Mouse (Mus musculus): Measurements from ENCODE around the gene Ide. TPM values are rescaled to one million over a fixed set of nuclear protein-coding genes. Genes with fewer than 3 reads are reported as not detected.

Gene Ide
- total RNA-seq, 2 experiments from 2014 or later = 66.3 to 69.6 TPM

- no peak for DNase-seq (ENCODE audit: low spot score)
- intact Hi-C loops (cut with DNase I) = no loop called here
Measured at GRCm38 (mm10) chr19:37340931-37341330, 3.3 kb upstream of the Ide start.

GRCm38 (mm10) chr19:37340495-37340894 lies 2.8 kb upstream of the Ide start:
- no peak for DNase-seq (ENCODE audit: low spot score)
- intact Hi-C loops (cut with DNase I) = no loop called here

GRCm38 (mm10) chr19:37335392-37335791 lies 2.3 kb downstream of the Ide start:
- DNase-seq (ENCODE audit: low spot score) = no peak
- intact Hi-C loops (cut with DNase I) = no loop called here

GRCm38 (mm10) chr19:37333357-37333756 lies 4.3 kb downstream of the Ide start:
- intact Hi-C loops (cut with DNase I) = no loop called here
- no peak for DNase-seq (ENCODE audit: low spot score)

GRCm38 (mm10) chr19:37332726-37333125 lies 4.9 kb downstream of the Ide start:
- no peak for DNase-seq (ENCODE audit: low spot score)
- intact Hi-C loops (cut with DNase I) = no loop called here

GRCm38 (mm10) chr19:37327216-37327615 lies 10.4 kb downstream of the Ide start:
- intact Hi-C loops (cut with DNase I) = no loop called here
- no peak for DNase-seq (ENCODE audit: low spot score)

GRCm38 (mm10) chr19:37323566-37323965 lies 14.1 kb downstream of the Ide start:
- intact Hi-C loops (cut with DNase I) = no loop called here

GRCm38 (mm10) chr19:37320802-37321619 lies 16.6 kb downstream of the Ide start:
- no peak for DNase-seq (ENCODE audit: low spot score)
- intact Hi-C loops (cut with DNase I) = no loop called here

More at GRCm38 (mm10) chr19:37323566-37323965, 14.1 kb downstream of the Ide start:
- no peak for DNase-seq (ENCODE audit: low spot score)

GRCm38 (mm10) chr19:37317359-37317758 lies 20.3 kb downstream of the Ide start:
- intact Hi-C loops (cut with DNase I) = no loop called here
- DNase-seq (ENCODE audit: low spot score) = no peak

GRCm38 (mm10) chr19:37315091-37315490 lies 22.6 kb downstream of the Ide start:
- intact Hi-C loops (cut with DNase I) = no loop called here
- DNase-seq (ENCODE audit: low spot score) = no peak

- intact Hi-C loops (cut with DNase I) = no loop called here
- DNase-seq (ENCODE audit: low spot score) = no peak
Measured at GRCm38 (mm10) chr19:37311426-37311825, 26.2 kb downstream of the Ide start.

- DNase-seq (ENCODE audit: low spot score) = no peak
- intact Hi-C loops (cut with DNase I) = no loop called here
Measured at GRCm38 (mm10) chr19:37310133-37310532, 27.5 kb downstream of the Ide start.

- intact Hi-C loops (cut with DNase I) = no loop called here
- no peak for DNase-seq (ENCODE audit: low spot score)
Measured at GRCm38 (mm10) chr19:37308941-37309340, 28.7 kb downstream of the Ide start.

GRCm38 (mm10) chr19:37307826-37308545 lies 29.7 kb downstream of the Ide start:
- no peak for DNase-seq (ENCODE audit: low spot score)

GRCm38 (mm10) chr19:37306176-37306575 lies 31.5 kb downstream of the Ide start:
- intact Hi-C loops (cut with DNase I) = no loop called here

More at GRCm38 (mm10) chr19:37307826-37308545, 29.7 kb downstream of the Ide start:
- intact Hi-C loops (cut with DNase I) = no loop called here

GRCm38 (mm10) chr19:37304866-37305265 lies 32.8 kb downstream of the Ide start:
- intact Hi-C loops (cut with DNase I) = no loop called here
- no peak for DNase-seq (ENCODE audit: low spot score)

More at GRCm38 (mm10) chr19:37306176-37306575, 31.5 kb downstream of the Ide start:
- no peak for DNase-seq (ENCODE audit: low spot score)

- intact Hi-C loops (cut with DNase I) = no loop called here
- DNase-seq (ENCODE audit: low spot score) = no peak
Measured at GRCm38 (mm10) chr19:37304006-37304405, 33.6 kb downstream of the Ide start.

GRCm38 (mm10) chr19:37301733-37302132 lies 35.9 kb downstream of the Ide start:
- intact Hi-C loops (cut with DNase I) = no loop called here
- DNase-seq (ENCODE audit: low spot score) = no peak

GRCm38 (mm10) chr19:37291676-37292075 lies 46.0 kb downstream of the Ide start:
- no peak for DNase-seq (ENCODE audit: low spot score)
- intact Hi-C loops (cut with DNase I) = no loop called here

GRCm38 (mm10) chr19:37290906-37291305 lies 46.7 kb downstream of the Ide start:
- intact Hi-C loops (cut with DNase I) = no loop called here
- no peak for DNase-seq (ENCODE audit: low spot score)

- DNase-seq (ENCODE audit: low spot score) = no peak
- intact Hi-C loops (cut with DNase I) = no loop called here
Measured at GRCm38 (mm10) chr19:37284775-37285174, 52.9 kb downstream of the Ide start.

Measured in heart, postnatal 25 days (tissue).